Mouse (Mus musculus) embryonic facial prominence, embryonic 13.5 days (tissue): ENCODE results near the gene Rims1. TPM values are rescaled to one million over a fixed set of nuclear protein-coding genes. Genes with fewer than 3 reads are reported as not detected.

Source experiments
- ATAC-seq: fragments of 200-750 bp; cut with Nextera tagmentation; 2 replicates; pipeline ENCODE4 v1.8.0; 2017; ENCODE audit warnings: low read depth; ENCODE audit not compliant: insufficient number of reproducible peaks, insufficient read depth, low FRiP score, low TSS enrichment
- H3K27ac ChIP-seq: fragments of 300-500 bp; sonication (generic); 2 replicates; pipeline ENCODE4 v1.5.1; 2015; ENCODE audit warnings: moderate library complexity, mild to moderate bottlenecking, inconsistent platforms
- H3K27me3 ChIP-seq: fragments of 300-500 bp; sonication (generic); 2 replicates; pipeline ENCODE4 v1.6.1; 2015; ENCODE audit warnings: mild to moderate bottlenecking, inconsistent platforms
- H3K36me3 ChIP-seq: fragments of 300-500 bp; sonication (generic); 2 replicates; pipeline ENCODE4 v1.6.1; 2015; ENCODE audit warnings: mild to moderate bottlenecking, inconsistent platforms
- H3K4me1 ChIP-seq: fragments of 300-500 bp; sonication (generic); 2 replicates; pipeline ENCODE4 v1.6.1; 2015; ENCODE audit warnings: inconsistent platforms
- H3K4me2 ChIP-seq: fragments of 300-500 bp; sonication (generic); 2 replicates; pipeline ENCODE4 v1.6.1; 2015; ENCODE audit warnings: moderate library complexity, mild to moderate bottlenecking, inconsistent platforms
- H3K4me3 ChIP-seq: fragments of 300-500 bp; sonication (generic); 2 replicates; pipeline ENCODE4 v1.5.1; 2015; ENCODE audit warnings: mild to moderate bottlenecking, inconsistent platforms
- H3K9ac ChIP-seq: fragments of 300-500 bp; sonication (generic); 2 replicates; pipeline ENCODE4 v1.6.1; 2015; ENCODE audit warnings: mild to moderate bottlenecking, inconsistent platforms
- H3K9me3 ChIP-seq: fragments of 300-500 bp; sonication (generic); 2 replicates; pipeline ENCODE4 v1.6.1; 2016; ENCODE audit warnings: inconsistent platforms
- WGBS: fragments of 180-500 bp; shearing (Covaris S2); methylation state at CpG from one replicate; pipeline ENCODE4 v1.1.7; 2015; ENCODE audit warnings: mixed read lengths; 5-methylcytosine and 5-hydroxymethylcytosine counted together
- polyA plus RNA-seq: library from polyadenylated mRNA; unstranded; fragments of >200 nt; fragmentation: Nextera tagmentation; extraction: Ambion mirVana; gene quantifications from 2 replicates; pipeline ENCODE4 v1.2.1, GENCODE M21; 2015

The Rims1 gene
- polyA plus RNA-seq, 1 experiment from 2014 or later: 1.6 TPM

GRCm38 (mm10) chr1:22763376-22763775 lies 42.4 kb downstream of the Rims1 start:
- WGBS: 81% methylated on average over 4 of the region's 4 CpGs
- Histone ChIP-seq H3K9ac (no peak overlapping the region), H3K27me3 (no peaks in the 10 kb centered on the region), H3K36me3 (no peaks in the 10 kb centered on the region), H3K4me2 (no peak overlapping the region), H3K4me1 (no peaks in the 10 kb centered on the region), H3K4me3 (no peak overlapping the region), H3K9me3 (no peaks in the 10 kb centered on the region), H3K27ac (no peak overlapping the region)
- ATAC-seq: no peak

GRCm38 (mm10) chr1:22762780-22763179 lies 43.0 kb downstream of the Rims1 start:
- H3K27me3 ChIP-seq: no peaks in the 10 kb centered on the region
- no peaks in the 10 kb centered on the region for H3K36me3 ChIP-seq
- no peak overlapping the region for H3K27ac ChIP-seq
- 82% methylated on average over 5 of the region's 5 CpGs for WGBS
- no peak overlapping the region for H3K4me3 ChIP-seq
- H3K9ac ChIP-seq: no peak overlapping the region
- H3K4me2 ChIP-seq: no peak overlapping the region
- H3K9me3 ChIP-seq: no peaks in the 10 kb centered on the region
- no peaks in the 10 kb centered on the region for H3K4me1 ChIP-seq
- ATAC-seq: no peak

GRCm38 (mm10) chr1:22750536-22750935 lies 55.3 kb downstream of the Rims1 start:
- no peak overlapping the region for H3K4me3 ChIP-seq
- no peaks in the 10 kb centered on the region for H3K36me3 ChIP-seq
- 82% methylated on average over 2 of the region's 2 CpGs for WGBS
- no peaks in the 10 kb centered on the region for H3K27me3 ChIP-seq
- no peak for ATAC-seq
- no peak overlapping the region for H3K27ac ChIP-seq
- no peaks in the 10 kb centered on the region for H3K9me3 ChIP-seq
- no peak overlapping the region for H3K4me2 ChIP-seq
- H3K9ac ChIP-seq: no peak overlapping the region
- H3K4me1 ChIP-seq: no peaks in the 10 kb centered on the region

- no peak overlapping the region for H3K4me3 ChIP-seq
- no peak overlapping the region for H3K9ac ChIP-seq
- 87% methylated on average over 5 of the region's 5 CpGs for WGBS
- no peaks in the 10 kb centered on the region for H3K9me3 ChIP-seq
- no peak for ATAC-seq
- no peak overlapping the region for H3K4me2 ChIP-seq
- H3K27me3 ChIP-seq: no peaks in the 10 kb centered on the region
- no peaks in the 10 kb centered on the region for H3K36me3 ChIP-seq
- no peaks in the 10 kb centered on the region for H3K4me1 ChIP-seq
- no peak overlapping the region for H3K27ac ChIP-seq
Observed at GRCm38 (mm10) chr1:22744655-22745054, 61.1 kb downstream of the Rims1 start.

- 89% methylated on average over 6 of the region's 6 CpGs for WGBS
- ATAC-seq: no peak
- no peaks in the 10 kb centered on the region for H3K36me3 ChIP-seq
- no peak overlapping the region for H3K9ac ChIP-seq
- no peaks in the 10 kb centered on the region for H3K4me1 ChIP-seq
- H3K4me3 ChIP-seq: no peak overlapping the region
- no peak overlapping the region for H3K4me2 ChIP-seq
- no peak overlapping the region for H3K27ac ChIP-seq
- H3K9me3 ChIP-seq: no peaks in the 10 kb centered on the region
- no peaks in the 10 kb centered on the region for H3K27me3 ChIP-seq
Observed at GRCm38 (mm10) chr1:22737491-22737890, 68.3 kb downstream of the Rims1 start.

GRCm38 (mm10) chr1:22734429-22734828 lies 71.4 kb downstream of the Rims1 start:
- Histone ChIP-seq H3K9ac (no peak overlapping the region), H3K27ac (no peak overlapping the region), H3K4me3 (no peak overlapping the region), H3K36me3 (no peaks in the 10 kb centered on the region), H3K4me1 (no peaks in the 10 kb centered on the region), H3K27me3 (no peaks in the 10 kb centered on the region), H3K9me3 (no peaks in the 10 kb centered on the region), H3K4me2 (no peak overlapping the region)
- WGBS: 82% methylated on average over 2 of the region's 2 CpGs
- ATAC-seq: no peak

GRCm38 (mm10) chr1:22733281-22733680 lies 72.5 kb downstream of the Rims1 start:
- no peak overlapping the region for H3K4me2 ChIP-seq
- no peak overlapping the region for H3K4me3 ChIP-seq
- H3K27ac ChIP-seq: no peak overlapping the region
- H3K9me3 ChIP-seq: no peaks in the 10 kb centered on the region
- no peaks in the 10 kb centered on the region for H3K27me3 ChIP-seq
- 82% methylated on average over 1 of the region's 1 CpGs for WGBS
- no peaks in the 10 kb centered on the region for H3K36me3 ChIP-seq
- no peak overlapping the region for H3K9ac ChIP-seq
- H3K4me1 ChIP-seq: no peaks in the 10 kb centered on the region
- no peak for ATAC-seq

GRCm38 (mm10) chr1:22728207-22728606 lies 77.6 kb downstream of the Rims1 start:
- Histone ChIP-seq H3K9ac (no peak overlapping the region), H3K36me3 (no peaks in the 10 kb centered on the region), H3K4me3 (no peak overlapping the region), H3K9me3 (no peaks in the 10 kb centered on the region), H3K4me2 (no peak overlapping the region), H3K27ac (no peak overlapping the region), H3K4me1 (no peaks in the 10 kb centered on the region), H3K27me3 (no peaks in the 10 kb centered on the region)
- ATAC-seq: no peak
- WGBS: 59% methylated on average over 4 of the region's 4 CpGs

- Histone ChIP-seq H3K27me3 (no peaks in the 10 kb centered on the region), H3K27ac (no peak overlapping the region), H3K9me3 (no peaks in the 10 kb centered on the region), H3K36me3 (no peaks in the 10 kb centered on the region), H3K9ac (no peak overlapping the region), H3K4me1 (no peaks in the 10 kb centered on the region), H3K4me3 (no peak overlapping the region), H3K4me2 (no peak overlapping the region)
- ATAC-seq: no peak
Observed at GRCm38 (mm10) chr1:22721706-22722105, 84.1 kb downstream of the Rims1 start.

GRCm38 (mm10) chr1:22720714-22721113 lies 85.1 kb downstream of the Rims1 start:
- H3K36me3 ChIP-seq: no peaks in the 10 kb centered on the region
- H3K4me3 ChIP-seq: no peak overlapping the region
- no peak overlapping the region for H3K4me2 ChIP-seq
- H3K9me3 ChIP-seq: no peaks in the 10 kb centered on the region
- H3K9ac ChIP-seq: no peak overlapping the region
- no peak for ATAC-seq
- H3K27me3 ChIP-seq: no peaks in the 10 kb centered on the region
- whole genome bisulfite sequencing: 60% methylated on average over 2 of the region's 2 CpGs
- H3K4me1 ChIP-seq: no peaks in the 10 kb centered on the region
- no peak overlapping the region for H3K27ac ChIP-seq

GRCm38 (mm10) chr1:22709461-22709860 lies 96.3 kb downstream of the Rims1 start:
- Histone ChIP-seq H3K4me1 (no peaks in the 10 kb centered on the region), H3K4me2 (no peak overlapping the region), H3K9ac (no peak overlapping the region), H3K36me3 (no peaks in the 10 kb centered on the region), H3K27ac (no peak overlapping the region), H3K27me3 (no peaks in the 10 kb centered on the region), H3K9me3 (no peaks in the 10 kb centered on the region), H3K4me3 (no peak overlapping the region)
- WGBS: 42% methylated on average over 2 of the region's 2 CpGs
- no peak for ATAC-seq

- Histone ChIP-seq H3K27me3 (no peaks in the 10 kb centered on the region), H3K4me1 (0 out of 2 replicates have a peak, but pooled peaks cover 4% of the 10 kb centered on the region), H3K4me3 (no peak overlapping the region), H3K4me2 (no peak overlapping the region), H3K9ac (no peak overlapping the region), H3K27ac (no peak overlapping the region), H3K36me3 (no peaks in the 10 kb centered on the region), H3K9me3 (no peaks in the 10 kb centered on the region)
- no peak for ATAC-seq
- WGBS: 23% methylated on average over 1 of the region's 1 CpGs
Observed at GRCm38 (mm10) chr1:22695046-22695445, 110.7 kb downstream of the Rims1 start.

GRCm38 (mm10) chr1:22694514-22694913 lies 111.3 kb downstream of the Rims1 start:
- WGBS: 89% methylated on average over 2 of the region's 2 CpGs
- no peak overlapping the region for H3K4me2 ChIP-seq
- no peak for ATAC-seq
- H3K4me3 ChIP-seq: no peak overlapping the region
- H3K9me3 ChIP-seq: no peaks in the 10 kb centered on the region
- H3K27me3 ChIP-seq: no peaks in the 10 kb centered on the region
- H3K27ac ChIP-seq: no peak overlapping the region
- H3K36me3 ChIP-seq: no peaks in the 10 kb centered on the region
- no peak overlapping the region for H3K9ac ChIP-seq
- 0 out of 2 replicates have a peak, but pooled peaks cover 4% of the 10 kb centered on the region for H3K4me1 ChIP-seq
